Mouse (Mus musculus) bone marrow macrophage, adult 2 months (primary cell): ENCODE measurements around the gene Irgq.

Experiments used
- CTCF ChIP-seq: IDR thresholded peaks from 2 replicates; pipeline ENCODE4 v1.5.1; 2012; ENCODE audit warnings: low read depth, mild to moderate bottlenecking, low read length, moderate library complexity
- POLR2A ChIP-seq: IDR thresholded peaks from 2 replicates; pipeline ENCODE4 v1.6.1; 2012; ENCODE audit warnings: mild to moderate bottlenecking, low read depth, low read length, borderline replicate concordance

GRCm38 (mm10) chr7:24585995-24586394, 55.5 kb downstream of the Irgq start:
- TF ChIP-seq CTCF (no peak), POLR2A (no peak)
